Mouse (Mus musculus) left cerebral cortex, adult 9 months (tissue): ENCODE measurements around the gene Acat2.
A peak's percentile ranks its signal among the peaks of the same experiment; 100 is the strongest.
"Not testable (repeated sequence)": the region's sequence is repeated elsewhere in the genome, so short reads cannot be mapped to it uniquely, and the experiment has no call there.

Experiments used
- DNase-seq, 2 experiments: peaks; one replicate each; pipeline ENCODE4 v3.0.0; 2022; ENCODE audit warnings: low spot score in 2 of 2

Gene Acat2

DNA sequence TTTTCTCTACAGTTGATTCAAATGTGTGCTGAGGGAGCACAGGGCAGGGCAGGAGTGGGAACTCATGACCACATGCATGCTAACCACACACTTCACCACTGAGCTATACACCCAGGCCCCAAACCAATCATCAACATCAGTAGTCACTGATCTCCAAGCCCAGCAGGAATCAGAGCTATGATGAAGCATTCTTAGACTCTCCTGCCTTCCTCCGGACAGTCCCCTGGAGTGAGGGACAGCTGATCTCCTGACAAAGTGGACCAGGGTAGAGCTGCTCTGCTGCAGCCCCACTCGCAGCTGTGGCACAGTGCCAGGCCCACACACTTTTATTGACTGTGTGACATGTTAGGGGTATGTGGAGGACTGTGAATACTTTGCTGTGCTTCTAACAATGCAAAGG is 1.2 kb downstream of the Acat2 start:
- DNase-seq, result not testable (repeated sequence)

DNA sequence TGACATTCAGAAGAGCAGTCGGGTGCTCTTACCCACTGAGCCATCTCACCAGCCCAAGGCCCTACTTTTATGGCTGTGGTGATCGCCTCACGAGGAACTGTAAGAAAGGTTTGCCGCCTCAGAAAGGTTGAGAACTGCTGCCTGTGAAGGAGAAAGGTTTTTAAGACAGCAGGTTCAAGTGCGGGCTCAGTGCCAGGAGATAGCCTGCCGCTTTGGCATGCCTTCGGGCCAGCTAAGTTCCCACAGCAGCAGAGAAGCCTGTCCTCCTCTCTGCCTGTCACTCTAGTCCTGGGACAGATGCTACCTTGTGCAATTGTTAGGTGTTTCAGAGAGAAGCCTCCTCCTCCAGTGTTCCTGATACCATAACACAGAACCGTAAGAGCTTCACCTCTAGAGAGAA is 3.9 kb downstream of the Acat2 start:
- DNase-seq, result no peak

DNA sequence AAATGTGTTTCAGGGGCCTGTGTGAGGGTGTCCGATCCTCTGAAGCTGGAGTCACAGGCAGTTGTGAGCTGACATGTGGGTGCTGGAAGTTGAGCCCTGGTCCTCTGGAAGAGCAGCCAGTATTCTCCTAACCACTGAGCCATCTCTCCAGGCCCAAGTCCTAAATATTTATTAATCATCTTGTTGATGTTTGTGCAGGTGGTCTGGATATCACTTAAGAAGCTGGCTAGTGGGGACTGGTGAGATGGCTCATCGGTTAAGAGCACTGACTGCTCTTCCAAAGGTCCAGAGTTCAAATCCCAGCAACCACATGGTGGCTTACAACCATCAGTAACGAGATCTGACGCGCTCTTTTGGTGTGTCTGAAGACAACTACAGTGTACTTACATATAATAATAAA is 10.9 kb downstream of the Acat2 start:
- no peak for DNase-seq

DNA sequence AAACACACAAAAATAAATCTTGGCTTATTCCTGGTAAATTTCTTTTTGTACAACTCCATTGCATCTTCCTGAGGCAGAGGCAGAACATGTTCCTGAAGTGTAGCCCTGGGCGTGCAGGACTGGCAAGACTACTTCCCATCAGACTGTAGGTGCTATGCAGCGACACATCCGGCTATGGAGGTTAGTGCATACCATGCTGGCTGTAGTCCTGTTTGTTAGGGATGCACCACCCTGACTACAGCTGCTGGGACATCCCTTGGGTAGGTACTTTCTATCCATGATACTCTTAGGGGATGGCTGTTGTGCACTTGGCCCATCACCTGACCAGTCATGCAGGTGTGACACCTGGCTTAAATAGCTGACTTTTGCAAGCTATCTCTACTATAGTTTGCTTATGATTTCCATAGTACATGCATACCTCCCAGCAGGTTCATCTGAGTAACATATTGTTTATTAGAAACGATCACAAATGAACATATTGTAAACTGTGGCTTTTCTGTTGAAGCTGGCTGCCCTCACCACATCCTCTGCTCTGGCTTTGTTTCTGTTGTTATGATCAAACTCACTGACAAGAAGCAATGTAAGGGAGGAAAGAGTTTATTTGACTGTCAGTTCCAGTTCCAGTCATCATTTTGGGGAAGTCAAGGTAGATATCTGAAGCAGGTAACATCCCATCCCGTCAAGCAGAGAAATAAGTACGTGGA is 17.9 kb downstream of the Acat2 start:
- DNase-seq, result no peak

DNA sequence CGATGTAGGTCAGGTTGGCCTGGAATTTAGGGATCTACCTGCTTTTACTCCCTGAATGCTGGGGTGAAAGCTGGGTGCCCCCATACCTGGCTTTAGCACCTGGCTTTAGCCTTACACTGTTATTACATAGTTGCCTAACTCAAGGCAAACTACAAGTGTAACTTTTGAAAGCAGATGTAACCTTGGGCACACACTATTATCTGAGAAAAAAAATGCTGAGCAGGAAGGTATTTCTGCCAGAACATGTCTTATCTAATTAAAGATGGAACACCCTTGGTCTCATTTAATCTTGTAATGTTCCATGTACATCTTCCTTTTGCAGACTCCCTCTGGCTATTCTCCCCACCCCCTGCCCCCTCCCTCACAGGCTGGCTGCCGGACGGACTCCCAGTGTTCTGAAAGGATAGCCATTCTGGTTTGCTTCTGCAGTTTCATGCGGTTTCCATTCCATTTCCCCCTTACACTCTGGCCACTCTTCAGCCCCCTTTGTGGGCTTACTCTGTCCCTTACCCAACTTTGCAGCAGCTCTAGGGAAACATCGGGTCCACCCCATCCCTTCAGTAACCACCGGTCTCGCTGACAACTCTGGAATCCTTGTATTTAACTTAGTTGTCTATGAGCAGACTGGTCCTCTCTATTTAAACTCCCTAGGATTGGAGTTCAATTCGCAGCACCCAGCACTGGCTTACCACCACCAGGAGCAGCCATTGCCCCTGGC is 18.8 kb downstream of the Acat2 start:
- no peak for DNase-seq

DNA sequence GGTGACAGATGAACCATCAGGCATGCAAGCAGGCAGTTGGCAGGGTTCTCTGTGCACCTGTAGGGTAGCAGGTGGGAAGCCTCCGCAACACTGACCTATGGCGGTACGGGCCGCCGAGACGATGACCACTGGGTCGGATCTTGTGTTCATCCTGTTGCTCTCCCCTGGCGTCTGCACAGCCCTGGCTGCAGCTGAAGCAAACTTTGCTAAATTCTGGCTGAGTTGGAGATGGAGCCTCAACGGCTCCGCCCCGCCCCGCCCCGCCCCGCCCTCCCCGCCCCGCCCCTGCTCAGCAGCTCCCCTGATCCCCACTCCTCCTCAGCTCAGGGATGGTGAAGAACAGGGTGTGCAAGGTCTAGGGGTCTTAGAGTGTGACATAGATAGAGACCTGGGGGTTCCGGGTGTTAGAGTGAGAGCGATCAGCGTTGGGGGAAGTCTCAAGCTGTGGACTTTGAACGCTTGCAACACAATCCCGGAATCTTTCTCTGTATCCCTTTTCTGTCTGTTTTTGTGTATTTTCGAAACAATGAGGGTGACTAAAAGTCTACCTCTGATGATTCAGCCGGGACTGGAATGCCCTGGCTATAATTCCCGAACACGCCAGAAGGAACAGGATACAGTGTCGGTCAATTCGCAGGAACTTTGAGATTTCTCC is 20.3 kb downstream of the Acat2 start, which contains the start of gene Acat3:
Gene Acat3, minus strand, starts transcription at position 450 of the 655 bp plus-strand sequence.
- DNase-seq, result no peak

DNA sequence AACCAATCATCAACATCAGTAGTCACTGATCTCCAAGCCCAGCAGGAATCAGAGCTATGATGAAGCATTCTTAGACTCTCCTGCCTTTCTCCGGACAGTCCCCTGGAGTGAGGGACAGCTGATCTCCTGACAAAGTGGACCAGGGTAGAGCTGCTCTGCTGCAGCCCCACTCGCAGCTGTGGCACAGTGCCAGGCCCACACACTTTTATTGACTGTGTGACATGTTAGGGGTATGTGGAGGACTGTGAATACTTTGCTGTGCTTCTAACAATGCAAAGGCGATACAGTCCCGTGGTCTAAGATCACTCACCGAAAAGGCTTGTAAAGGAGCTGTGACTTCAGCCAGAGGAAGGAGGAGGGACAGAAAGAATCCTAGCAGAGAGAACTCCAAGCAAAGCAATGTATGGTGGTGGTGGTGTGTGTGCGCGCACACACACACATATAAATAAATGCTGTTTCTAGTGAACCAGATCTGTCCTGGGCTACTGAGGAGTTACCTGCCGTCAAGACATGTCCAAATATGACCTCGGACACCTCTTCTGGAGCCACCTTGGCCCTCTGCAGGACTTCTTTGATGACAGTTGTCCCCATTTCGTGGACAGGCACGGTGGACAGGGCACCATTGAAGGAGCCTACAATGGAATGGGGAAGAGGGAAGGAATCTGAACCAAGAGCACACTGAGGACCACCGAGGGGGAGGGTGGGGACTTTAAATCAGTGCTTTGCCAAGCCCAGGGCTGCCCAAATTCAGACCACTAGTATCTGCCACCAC is 21.0 kb downstream of the Acat2 start:
- not testable (repeated sequence) for DNase-seq

DNA sequence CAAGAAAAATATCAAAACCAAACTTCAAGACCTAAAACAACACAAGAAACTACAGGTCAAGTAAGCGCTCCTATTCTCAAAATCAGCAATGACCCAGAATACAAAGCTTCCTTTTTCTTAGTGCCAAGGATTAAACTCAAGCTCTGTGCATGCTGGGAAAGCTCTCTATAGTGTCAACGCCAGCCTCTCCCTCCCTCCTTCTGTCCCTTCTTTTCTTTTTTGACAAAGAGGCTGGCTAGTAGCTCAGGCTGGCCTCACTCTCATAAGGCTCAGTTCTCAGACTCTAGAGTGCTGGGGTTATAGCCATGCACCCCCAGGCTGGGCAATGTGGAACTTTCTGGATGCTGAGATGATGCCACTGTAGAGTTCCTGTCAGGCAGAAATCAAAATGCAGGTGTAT is 22.5 kb downstream of the Acat2 start:
- no peak for DNase-seq

DNA sequence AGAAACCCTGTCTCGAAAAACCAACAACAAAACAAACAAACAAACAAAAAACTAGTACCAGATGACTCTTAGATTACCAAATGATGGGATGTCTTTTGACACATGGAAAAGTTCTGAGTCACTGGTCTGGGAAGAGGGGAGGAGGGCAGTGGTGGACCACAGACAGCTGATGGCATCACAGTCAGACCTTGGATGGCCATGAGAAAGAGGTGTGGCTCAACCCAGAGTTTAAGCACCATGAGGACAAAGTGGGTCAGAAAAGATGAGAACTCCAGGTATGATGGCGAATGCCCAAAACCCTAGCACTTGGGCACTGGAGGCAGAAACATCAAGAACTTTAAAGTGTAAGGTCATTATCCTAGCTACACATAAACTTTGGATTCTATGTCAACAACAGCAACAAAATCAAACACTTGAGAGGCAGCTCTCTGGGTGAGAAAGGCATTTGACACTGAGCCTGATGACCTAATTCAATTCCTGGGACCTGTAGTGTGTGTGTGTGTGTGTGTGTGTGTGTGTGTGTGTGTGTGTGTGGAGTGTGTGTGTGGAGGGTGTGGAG is 23.1 kb downstream of the Acat2 start:
- DNase-seq, result no peak

DNA sequence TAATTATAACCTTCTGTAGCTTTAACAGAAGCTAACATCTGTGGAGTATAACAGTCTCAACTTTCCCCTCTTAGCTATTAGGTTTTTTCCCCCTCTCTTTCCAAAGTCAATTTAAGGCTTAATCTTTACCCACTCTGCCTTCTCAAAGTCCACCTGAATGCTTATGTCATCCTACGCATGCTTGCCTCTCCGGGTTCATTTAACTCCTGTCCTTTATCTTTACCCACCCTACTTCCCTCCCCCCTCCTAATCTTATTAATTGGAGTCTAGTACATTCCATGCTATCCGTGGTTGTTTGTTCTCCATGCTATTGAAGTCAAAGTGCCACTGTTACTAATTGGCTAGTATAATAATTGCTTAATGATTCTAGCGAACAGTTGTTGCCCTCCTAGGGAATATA is 24.8 kb downstream of the Acat2 start:
- DNase-seq, result no peak

DNA sequence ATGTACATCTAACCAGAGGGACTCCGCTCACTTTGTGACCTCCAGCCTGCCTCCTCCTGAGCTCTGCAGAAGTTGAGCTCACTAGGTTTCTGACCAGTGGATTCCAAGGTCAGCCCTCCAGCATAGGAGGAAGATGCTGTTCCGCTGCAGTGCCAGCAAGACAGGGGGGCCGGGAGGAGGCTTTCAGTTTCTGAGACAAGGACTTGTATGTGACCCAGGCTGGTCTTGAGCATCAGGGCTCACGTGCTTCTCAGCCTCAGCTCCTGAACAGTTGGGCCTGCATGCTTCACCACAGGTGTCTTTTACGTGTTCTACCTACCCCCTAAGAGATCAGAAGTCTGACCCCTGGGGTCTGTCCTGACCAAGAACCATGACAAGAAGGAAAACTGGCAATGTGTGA is 29.0 kb downstream of the Acat2 start:
- not testable (repeated sequence) for DNase-seq

DNA sequence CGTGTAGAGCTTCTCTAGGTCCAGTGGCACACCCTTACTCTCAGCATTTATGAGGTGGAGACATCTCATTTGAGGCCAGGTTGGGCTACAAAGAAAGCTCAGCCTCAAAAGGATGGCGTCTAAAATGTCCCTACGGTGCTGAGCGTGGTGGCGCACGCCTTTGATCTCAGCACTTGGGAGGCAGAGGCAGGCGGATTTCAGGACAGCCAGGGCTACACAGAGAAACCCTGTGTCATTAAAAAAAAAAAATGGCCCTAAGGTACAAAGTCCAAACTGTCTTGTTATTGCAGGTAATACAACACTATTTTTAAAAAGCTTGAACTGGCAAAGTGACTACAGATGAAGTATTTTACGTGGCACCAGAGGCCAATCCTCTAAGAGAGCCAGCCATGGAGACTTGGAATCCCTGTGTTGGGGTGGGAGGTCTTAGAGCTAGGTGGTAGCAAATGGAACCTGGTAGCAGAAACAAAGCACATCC is 34.8 kb downstream of the Acat2 start:
- no peak for DNase-seq

DNA sequence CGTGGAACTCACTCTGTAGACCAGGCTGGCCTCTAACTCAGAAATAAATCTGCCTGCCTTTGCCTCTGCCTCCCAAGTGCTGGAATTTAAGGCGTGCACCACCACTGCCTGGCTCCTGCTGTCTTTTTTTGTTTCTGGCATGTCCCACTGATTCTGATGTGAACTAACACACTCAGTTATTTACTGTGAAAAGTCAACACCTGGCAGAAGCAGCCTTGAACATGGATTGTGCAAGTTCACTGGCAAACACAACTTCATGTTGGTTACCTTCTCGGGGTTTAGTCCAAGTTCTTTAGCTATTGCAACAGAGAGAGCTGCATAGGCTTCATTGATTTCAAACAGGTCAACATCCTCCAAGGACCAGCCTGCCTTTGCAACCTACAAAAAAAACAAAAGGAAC is 35.5 kb downstream of the Acat2 start:
- no peak for DNase-seq

DNA sequence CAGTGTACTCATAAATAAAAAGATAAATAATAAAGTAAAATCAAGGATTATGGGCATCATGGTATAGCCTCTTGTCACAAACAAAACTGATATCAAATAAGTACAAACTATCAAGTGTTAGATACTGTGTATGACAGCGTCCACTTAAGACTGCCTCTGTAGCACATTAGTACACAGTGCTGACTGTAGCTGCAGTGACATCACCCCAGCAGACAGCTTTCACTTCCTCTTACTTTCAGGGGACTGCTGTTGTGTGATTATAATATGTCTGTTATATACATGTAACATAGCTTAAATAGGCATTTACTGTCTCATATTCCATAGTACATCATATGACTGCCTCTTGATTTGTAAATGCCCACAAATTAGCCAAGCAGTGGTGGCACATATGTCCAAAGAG is 39.5 kb downstream of the Acat2 start:
- no peak for DNase-seq

DNA sequence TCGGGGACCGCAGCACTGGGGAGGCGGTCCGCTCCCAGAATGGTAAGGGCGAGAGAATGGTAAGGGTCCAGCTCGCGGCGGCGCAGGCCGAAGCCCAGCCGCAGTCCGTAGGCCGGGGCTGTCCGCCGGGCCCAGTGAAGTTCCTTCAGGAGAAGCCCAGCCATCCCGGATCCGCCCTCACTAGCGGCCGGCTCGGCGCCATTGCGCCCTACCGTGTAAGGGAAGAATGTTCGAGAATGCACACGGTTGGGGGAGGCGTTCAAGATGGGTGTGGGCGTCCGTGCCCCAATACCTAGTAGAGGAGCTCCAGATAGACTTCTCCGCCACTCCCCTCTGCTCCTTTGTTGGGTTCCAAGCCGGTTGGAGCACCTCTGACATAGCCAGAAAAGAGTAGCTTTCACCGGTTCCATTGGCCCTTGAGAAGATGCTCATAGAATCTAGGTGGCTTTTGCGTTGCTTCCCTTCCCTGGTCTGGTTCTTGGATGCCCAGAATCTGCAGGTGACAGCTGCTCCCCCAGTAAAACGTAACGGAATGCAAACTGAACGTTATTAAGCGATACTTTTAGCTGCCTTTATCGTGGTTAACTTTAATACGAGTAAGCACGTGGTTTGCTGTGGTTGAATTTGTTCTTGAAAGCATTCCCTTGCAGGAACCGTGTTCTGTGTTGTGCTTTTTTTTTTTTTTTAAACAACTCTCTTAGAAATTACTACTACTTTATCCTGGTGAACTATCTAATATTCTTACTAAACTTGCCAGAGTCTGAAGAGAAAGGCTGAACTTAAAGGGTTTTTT is 43.8 kb downstream of the Acat2 start:
- DNase-seq, result peak in 1 of 2 experiments; percentile 48

DNA sequence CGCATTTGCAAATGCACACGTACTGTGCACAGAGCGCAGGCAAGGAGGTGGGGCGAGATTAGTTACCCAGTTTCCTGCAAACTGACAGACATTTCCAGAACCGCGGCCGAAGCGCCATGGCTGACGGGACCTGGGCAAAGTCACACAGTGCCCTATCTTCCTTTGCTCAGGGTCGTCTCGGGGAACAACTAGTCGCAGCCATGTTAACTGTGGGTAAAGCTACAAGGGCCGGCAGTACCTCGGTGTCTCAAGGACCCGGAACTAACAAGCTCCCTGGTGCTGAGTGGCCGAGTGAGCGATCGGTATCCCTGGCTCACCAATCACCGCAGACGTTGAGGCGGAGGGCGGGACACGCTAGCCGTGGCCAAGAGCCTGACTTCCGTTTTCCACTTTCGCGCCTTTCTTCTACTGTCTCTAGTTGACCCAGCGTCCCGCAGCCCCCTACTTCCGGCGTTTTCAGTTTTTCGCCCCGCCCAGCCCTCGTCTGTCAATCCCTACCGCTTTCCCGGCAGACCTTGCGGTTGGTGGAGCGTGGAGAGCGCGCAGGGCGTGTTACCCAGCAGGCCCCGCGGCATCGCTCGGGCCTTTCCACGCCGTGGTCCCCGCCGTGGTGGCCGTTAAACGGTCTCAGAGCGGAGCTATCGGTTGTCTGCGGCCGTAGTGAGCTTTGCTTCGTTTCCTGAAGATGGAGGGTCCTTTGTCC is 44.5 kb downstream of the Acat2 start, which contains the start of gene Mrpl18:
Gene Mrpl18, minus strand, starts transcription at position 465 of the 703 bp plus-strand sequence.
- peak; percentile 99 to 100 for DNase-seq

DNA sequence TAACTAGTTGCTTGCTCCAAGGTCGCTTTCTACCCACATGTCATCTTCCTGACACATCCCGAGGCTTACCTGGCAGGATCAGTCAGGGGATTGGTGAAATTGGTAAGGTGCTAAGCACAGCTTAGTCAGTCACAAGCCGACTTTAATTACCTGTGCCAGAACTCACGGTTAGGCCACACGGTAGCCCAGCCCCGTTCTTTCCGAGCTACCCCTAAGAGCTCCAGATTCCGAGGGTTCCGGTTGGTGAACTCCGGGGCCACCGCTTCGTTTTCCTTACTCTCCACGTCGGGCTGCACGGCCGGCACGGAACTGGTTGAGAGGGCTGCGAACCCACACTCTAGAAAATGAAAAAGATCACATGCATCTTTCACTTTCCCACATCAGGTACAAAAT is 45.1 kb downstream of the Acat2 start, which contains the start of gene Tcp1:
Gene Tcp1, plus strand, starts transcription at position 214 of the 393 bp plus-strand sequence.
- DNase-seq, result no peak

DNA sequence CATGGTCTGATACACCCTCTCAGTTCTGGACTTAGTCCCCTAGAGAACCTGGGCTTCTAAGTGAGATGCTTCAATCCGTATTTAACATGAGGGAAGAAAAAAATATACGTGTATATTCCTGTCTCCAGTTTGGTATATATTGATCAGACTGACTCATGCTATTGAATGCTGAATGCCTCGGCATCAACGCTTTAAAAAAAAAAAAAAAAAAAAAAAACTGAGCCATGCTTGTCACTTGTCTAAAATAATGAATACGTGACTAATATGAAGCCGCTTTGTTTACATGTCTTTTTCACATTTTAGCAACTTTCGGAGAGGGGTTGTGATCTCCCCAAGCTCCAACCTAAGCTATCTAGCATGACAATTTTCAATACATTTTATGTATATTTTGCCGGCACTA is 50.2 kb downstream of the Acat2 start:
- no peak for DNase-seq

DNA sequence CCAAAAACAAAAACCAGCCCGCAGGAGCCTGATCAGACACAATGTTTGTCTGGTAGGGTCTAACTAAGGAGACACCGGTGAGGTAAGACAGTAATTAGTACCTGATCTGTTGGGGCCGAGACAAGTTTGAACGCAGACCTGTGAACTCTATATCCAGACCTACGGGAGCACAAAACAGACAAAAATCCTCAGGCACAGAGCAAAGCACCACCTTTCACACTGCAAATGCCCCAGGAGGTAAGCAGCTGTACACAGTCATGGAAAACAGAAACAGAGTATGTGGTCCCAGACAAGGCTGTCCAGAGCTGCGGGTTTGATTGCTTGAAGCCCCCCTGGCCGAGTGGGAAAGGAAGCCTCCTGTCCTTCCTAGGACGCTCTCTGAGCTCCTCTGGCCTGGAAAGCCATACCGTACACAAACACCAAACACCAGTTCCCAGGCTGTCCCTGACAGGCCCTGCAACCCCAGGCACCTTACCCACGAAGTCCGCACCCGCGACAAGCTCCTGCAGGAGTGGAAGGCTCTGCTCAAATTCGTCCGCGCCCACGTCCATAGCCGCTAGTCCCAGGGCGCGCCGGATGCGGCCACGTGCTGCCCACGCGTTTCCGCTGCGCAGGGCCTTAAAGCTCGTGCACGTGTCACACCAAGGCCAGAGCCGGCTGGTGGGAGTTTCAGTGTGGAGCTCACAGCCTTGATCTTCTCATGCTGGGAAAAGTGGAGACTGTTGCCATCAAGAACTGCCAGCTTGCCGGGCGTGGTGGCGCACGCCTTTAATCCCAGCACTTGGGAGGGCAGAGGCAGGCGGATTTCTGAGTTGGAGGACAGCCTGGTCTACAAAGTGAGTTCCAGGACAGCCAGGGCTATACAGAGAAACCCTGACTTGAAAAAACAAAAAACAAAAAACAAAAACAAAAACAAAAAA is 50.9 kb downstream of the Acat2 start, which contains the start of gene Pnldc1:
Gene Pnldc1, minus strand, starts transcription at position 870 of the 920 bp plus-strand sequence.
- DNase-seq, result no peak
